Mouse (Mus musculus): Measurements from ENCODE around the gene Gclm. TPM values are rescaled to one million over a fixed set of nuclear protein-coding genes. Genes with fewer than 3 reads are reported as not detected.

Gene Gclm
- polyA plus RNA-seq, 1 experiment, result 123 TPM

DNA sequence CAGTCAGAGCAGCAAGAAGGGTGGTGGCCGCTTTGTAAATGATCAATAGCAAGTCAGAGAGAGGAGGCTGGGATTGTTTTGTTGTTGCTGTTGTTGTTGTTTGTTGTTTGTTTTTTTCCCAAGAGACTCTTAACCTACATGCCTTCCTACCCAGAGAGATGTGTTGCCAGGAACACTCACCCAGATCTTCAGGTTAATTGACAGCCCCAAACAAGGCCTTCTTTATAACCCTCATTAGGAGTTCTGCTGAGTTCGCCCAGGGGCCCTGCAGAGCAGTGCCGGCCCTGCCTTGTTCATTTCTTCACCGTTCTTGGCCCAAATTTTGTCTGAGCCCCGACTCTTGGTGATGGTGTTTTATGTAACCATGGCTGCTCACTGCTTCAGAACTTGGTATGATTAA, 44.9 kb upstream of the Gclm start:
- H3K27me3 ChIP-seq (ENCODE audit: control insufficient read depth, insufficient read depth, low read length, poor library complexity, severe bottlenecking), result no peaks in the 10 kb centered on the region
- no peak overlapping the region for H3K4me3 ChIP-seq (ENCODE audit: low read depth, low read length)
- H3K9me3 ChIP-seq (replicated peaks; ENCODE audit: control insufficient read depth, insufficient read depth, low read length, poor library complexity, severe bottlenecking), result no peaks in the 10 kb centered on the region
- no peaks in the 10 kb centered on the region for H3K4me1 ChIP-seq (ENCODE audit: control insufficient read depth, insufficient read depth, low read length)
- H3K27ac ChIP-seq (ENCODE audit: insufficient read depth, low read length), result no peak overlapping the region
- H3K36me3 ChIP-seq (ENCODE audit: control insufficient read depth, insufficient read depth, low read length, poor library complexity, severe bottlenecking), result no peaks in the 10 kb centered on the region
- TF ChIP-seq EP300 (IDR thresholded peaks at IDR 0.05; ENCODE audit: insufficient read depth, low read depth, low read length) (no peak), CTCF (IDR thresholded peaks at IDR 0.05; ENCODE audit: low read depth, low read length) (no peak), POLR2A (IDR thresholded peaks at IDR 0.05; ENCODE audit: insufficient read depth, low read length) (no peak)
- H3K9ac ChIP-seq (ENCODE audit: low read depth, poor library complexity, severe bottlenecking), result no peak overlapping the region

DNA sequence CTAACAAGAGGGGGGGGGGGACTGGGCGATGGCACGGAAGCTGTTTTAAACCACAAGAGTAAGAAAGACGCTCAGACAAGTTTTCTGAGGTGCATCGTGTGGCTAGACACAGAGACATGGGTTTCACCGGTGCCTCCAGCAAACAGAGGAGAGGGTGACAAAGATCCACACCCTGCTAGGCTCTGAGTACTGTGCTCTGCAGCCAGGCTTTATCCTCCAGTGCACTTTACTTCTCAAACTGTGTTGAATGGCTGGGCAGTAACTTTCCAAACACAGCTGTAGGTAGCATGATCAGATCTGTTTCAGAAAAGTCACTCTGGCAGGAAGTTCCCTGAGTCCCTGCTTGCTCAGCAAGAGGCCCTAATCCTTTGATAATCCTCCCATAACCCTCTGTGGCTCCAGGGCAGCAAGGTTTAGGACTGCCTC, 43.0 kb upstream of the Gclm start:
- Histone ChIP-seq H3K36me3 (ENCODE audit: control insufficient read depth, insufficient read depth, low read length, poor library complexity, severe bottlenecking) (no peaks in the 10 kb centered on the region), H3K9me3 (replicated peaks; ENCODE audit: control insufficient read depth, insufficient read depth, low read length, poor library complexity, severe bottlenecking) (no peaks in the 10 kb centered on the region), H3K27ac (ENCODE audit: insufficient read depth, low read length) (no peak overlapping the region), H3K4me1 (ENCODE audit: control insufficient read depth, insufficient read depth, low read length) (no peaks in the 10 kb centered on the region), H3K4me3 (ENCODE audit: low read depth, low read length) (no peak overlapping the region), H3K27me3 (ENCODE audit: control insufficient read depth, insufficient read depth, low read length, poor library complexity, severe bottlenecking) (no peaks in the 10 kb centered on the region), H3K9ac (ENCODE audit: low read depth, poor library complexity, severe bottlenecking) (no peak overlapping the region)
- no peak for TF ChIP-seq CTCF (IDR thresholded peaks at IDR 0.05; ENCODE audit: low read depth, low read length)

DNA sequence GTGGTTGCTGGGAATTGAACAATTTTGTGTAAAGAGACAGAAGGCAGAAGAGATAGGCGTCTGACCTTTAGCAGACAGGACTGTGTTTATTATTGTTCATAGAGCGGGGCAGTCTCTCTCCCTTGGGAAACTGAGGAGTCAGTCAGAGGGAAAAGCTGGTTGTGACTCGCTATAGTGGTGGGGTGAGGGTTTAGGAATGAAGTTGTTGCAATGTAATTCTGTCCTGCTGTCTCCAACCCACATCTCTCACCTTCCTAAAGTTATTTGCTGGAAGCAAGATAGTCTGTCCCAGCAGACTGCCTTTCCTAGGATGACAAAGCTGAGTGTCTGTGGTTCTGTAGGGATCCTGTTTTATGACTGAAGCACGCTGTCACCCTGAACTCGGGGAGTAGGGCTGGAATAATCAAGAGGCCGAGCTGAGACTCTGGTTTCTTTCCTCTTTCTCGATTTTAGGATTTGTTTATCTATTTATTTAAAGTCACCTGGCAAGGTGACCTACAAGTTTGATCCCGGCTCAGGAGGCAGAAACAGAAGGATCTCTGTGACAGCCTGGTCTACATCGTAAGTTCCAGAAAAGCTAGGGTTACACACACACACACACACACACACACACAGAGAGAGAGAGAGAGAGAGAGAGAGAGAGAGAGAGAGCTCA, 41.6 kb upstream of the Gclm start:
- TF ChIP-seq POLR2A (IDR thresholded peaks at IDR 0.05; ENCODE audit: insufficient read depth, low read length), result no peak
- no peak for TF ChIP-seq CTCF (IDR thresholded peaks at IDR 0.05; ENCODE audit: low read depth, low read length)
- no peak for TF ChIP-seq EP300 (IDR thresholded peaks at IDR 0.05; ENCODE audit: insufficient read depth, low read depth, low read length)

DNA sequence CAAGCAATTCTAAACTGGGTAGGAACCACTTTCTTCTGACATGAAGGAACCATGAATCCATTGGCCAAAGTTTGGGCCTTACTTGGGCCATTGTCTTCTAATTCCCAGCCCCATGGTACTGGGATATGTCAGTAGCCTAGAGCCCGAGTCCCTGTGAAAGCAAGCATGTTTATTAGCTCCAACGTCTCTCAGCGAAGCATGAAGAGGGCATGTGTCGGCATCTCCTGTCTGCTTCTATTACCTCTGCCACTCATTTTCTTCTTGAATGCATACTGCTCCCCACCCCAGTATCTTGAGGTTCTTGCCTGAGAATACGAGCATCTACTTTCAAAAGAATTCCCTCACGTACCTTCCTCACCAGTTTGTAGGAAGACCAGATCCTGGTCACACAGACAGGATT, 39.6 kb upstream of the Gclm start:
- H3K4me3 ChIP-seq (ENCODE audit: low read depth, low read length), result no peak overlapping the region
- H3K9ac ChIP-seq (ENCODE audit: low read depth, poor library complexity, severe bottlenecking), result no peak overlapping the region
- H3K27ac ChIP-seq (ENCODE audit: insufficient read depth, low read length), result no peak overlapping the region
- H3K36me3 ChIP-seq (ENCODE audit: control insufficient read depth, insufficient read depth, low read length, poor library complexity, severe bottlenecking), result no peaks in the 10 kb centered on the region
- H3K4me1 ChIP-seq (ENCODE audit: control insufficient read depth, insufficient read depth, low read length), result no peaks in the 10 kb centered on the region
- H3K9me3 ChIP-seq (replicated peaks; ENCODE audit: control insufficient read depth, insufficient read depth, low read length, poor library complexity, severe bottlenecking), result no peaks in the 10 kb centered on the region
- TF ChIP-seq EP300 (IDR thresholded peaks at IDR 0.05; ENCODE audit: insufficient read depth, low read depth, low read length), result no peak
- no peak for TF ChIP-seq POLR2A (IDR thresholded peaks at IDR 0.05; ENCODE audit: insufficient read depth, low read length)
- TF ChIP-seq CTCF (IDR thresholded peaks at IDR 0.05; ENCODE audit: low read depth, low read length), result no peak
- no peaks in the 10 kb centered on the region for H3K27me3 ChIP-seq (ENCODE audit: control insufficient read depth, insufficient read depth, low read length, poor library complexity, severe bottlenecking)

More for the DNA sequence above, 41.6 kb upstream of the Gclm start:
- Histone ChIP-seq H3K27ac (ENCODE audit: insufficient read depth, low read length) (no peak overlapping the region), H3K36me3 (ENCODE audit: control insufficient read depth, insufficient read depth, low read length, poor library complexity, severe bottlenecking) (no peaks in the 10 kb centered on the region), H3K9ac (ENCODE audit: low read depth, poor library complexity, severe bottlenecking) (no peak overlapping the region), H3K27me3 (ENCODE audit: control insufficient read depth, insufficient read depth, low read length, poor library complexity, severe bottlenecking) (no peaks in the 10 kb centered on the region), H3K9me3 (replicated peaks; ENCODE audit: control insufficient read depth, insufficient read depth, low read length, poor library complexity, severe bottlenecking) (no peaks in the 10 kb centered on the region), H3K4me3 (ENCODE audit: low read depth, low read length) (no peak overlapping the region), H3K4me1 (ENCODE audit: control insufficient read depth, insufficient read depth, low read length) (no peaks in the 10 kb centered on the region)

DNA sequence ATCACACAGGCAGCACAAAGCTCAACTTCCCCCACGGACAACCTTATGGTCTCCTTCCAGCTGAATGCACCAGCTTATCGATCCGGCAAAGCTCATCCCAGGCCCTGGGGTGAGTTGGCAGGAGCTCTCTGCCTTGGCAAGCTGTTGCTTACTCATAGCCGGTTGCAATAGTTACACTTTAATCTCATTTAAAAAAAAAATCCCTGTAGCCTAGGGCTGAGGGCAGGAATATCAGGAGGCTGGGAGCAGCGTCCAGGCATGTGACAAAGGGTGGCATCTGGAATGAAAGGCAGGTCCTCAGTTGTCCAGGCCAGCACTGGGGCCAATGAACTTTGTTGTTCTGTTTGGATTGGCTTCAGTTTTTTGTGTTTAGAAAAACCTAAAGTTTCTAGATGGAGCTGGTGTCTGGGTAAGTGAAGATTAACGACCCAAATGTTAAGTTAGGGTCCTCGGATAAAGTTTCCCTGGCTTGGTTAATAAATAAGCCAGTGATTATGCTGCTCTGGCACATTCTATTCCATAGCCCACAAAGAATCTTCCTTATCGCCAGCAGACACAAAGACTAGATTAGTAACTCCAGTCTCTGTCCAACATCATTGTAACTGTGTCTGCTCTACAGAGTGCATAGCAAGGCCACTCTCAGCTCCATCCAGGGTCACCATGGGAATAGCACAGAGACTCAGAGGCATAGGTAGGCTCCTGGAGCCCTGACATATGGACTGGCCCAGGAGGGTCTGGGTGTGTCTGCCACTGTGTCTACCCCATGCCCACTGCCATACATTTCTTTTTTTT, 38.9 kb upstream of the Gclm start:
- H3K9me3 ChIP-seq (replicated peaks; ENCODE audit: control insufficient read depth, insufficient read depth, low read length, poor library complexity, severe bottlenecking), result no peaks in the 10 kb centered on the region
- no peak overlapping the region for H3K27ac ChIP-seq (ENCODE audit: insufficient read depth, low read length)
- no peaks in the 10 kb centered on the region for H3K27me3 ChIP-seq (ENCODE audit: control insufficient read depth, insufficient read depth, low read length, poor library complexity, severe bottlenecking)
- no peak overlapping the region for H3K4me3 ChIP-seq (ENCODE audit: low read depth, low read length)
- no peak for TF ChIP-seq CTCF (IDR thresholded peaks at IDR 0.05; ENCODE audit: low read depth, low read length)
- no peak for TF ChIP-seq EP300 (IDR thresholded peaks at IDR 0.05; ENCODE audit: insufficient read depth, low read depth, low read length)
- TF ChIP-seq POLR2A (IDR thresholded peaks at IDR 0.05; ENCODE audit: insufficient read depth, low read length), result no peak
- no peaks in the 10 kb centered on the region for H3K36me3 ChIP-seq (ENCODE audit: control insufficient read depth, insufficient read depth, low read length, poor library complexity, severe bottlenecking)
- H3K4me1 ChIP-seq (ENCODE audit: control insufficient read depth, insufficient read depth, low read length), result no peaks in the 10 kb centered on the region
- no peak overlapping the region for H3K9ac ChIP-seq (ENCODE audit: low read depth, poor library complexity, severe bottlenecking)

GRCm38 (mm10) chr3:122207766-122208165, 37.6 kb upstream of the Gclm start:
- Histone ChIP-seq H3K9ac (ENCODE audit: low read depth, poor library complexity, severe bottlenecking) (no peak overlapping the region), H3K4me3 (ENCODE audit: low read depth, low read length) (no peak overlapping the region), H3K27ac (ENCODE audit: insufficient read depth, low read length) (no peak overlapping the region)

More at GRCm38 (mm10) chr3:122207766-122208165, 37.6 kb upstream of the Gclm start:
- no peaks in the 10 kb centered on the region for H3K36me3 ChIP-seq (ENCODE audit: control insufficient read depth, insufficient read depth, low read length, poor library complexity, severe bottlenecking)
- no peaks in the 10 kb centered on the region for H3K27me3 ChIP-seq (ENCODE audit: control insufficient read depth, insufficient read depth, low read length, poor library complexity, severe bottlenecking)
- H3K4me1 ChIP-seq (ENCODE audit: control insufficient read depth, insufficient read depth, low read length), result no peaks in the 10 kb centered on the region
- H3K9me3 ChIP-seq (replicated peaks; ENCODE audit: control insufficient read depth, insufficient read depth, low read length, poor library complexity, severe bottlenecking), result no peaks in the 10 kb centered on the region
- no peak for TF ChIP-seq EP300 (IDR thresholded peaks at IDR 0.05; ENCODE audit: insufficient read depth, low read depth, low read length)
- TF ChIP-seq POLR2A (IDR thresholded peaks at IDR 0.05; ENCODE audit: insufficient read depth, low read length), result no peak
- TF ChIP-seq CTCF (IDR thresholded peaks at IDR 0.05; ENCODE audit: low read depth, low read length), result no peak
